Mouse (Mus musculus): ENCODE results near the gene Prr15. TPM values are rescaled to one million over a fixed set of nuclear protein-coding genes. Genes with fewer than 3 reads are reported as not detected.
A peak's percentile ranks its signal among the peaks of the same experiment; 100 is the strongest.

Prr15 gene
- polyA plus RNA-seq (2012; fragmentation: generic; extraction: Trizol) = 0.04 TPM
- long read RNA-seq, experiment 1, partial matches to known transcripts = 0 of 1 reads
- long read RNA-seq, experiment 1, other reads (novel, unspliced or antisense) = 1 of 1 reads
- long read RNA-seq, experiment 2 = 0 reads

- no peaks in the 10 kb centered on the region for H3K79me2 ChIP-seq (ENCODE audit: control insufficient read depth, insufficient read depth)
- no peak within 1 kb of the TSS for H3ac ChIP-seq (ENCODE audit: control insufficient read depth, insufficient read length, low read depth)
- TF ChIP-seq CEBPB (IDR thresholded peaks at IDR 0.05; ENCODE audit: low read depth) (no peak), FOSL1 (IDR thresholded peaks at IDR 0.05; ENCODE audit: insufficient read depth, low read length, poor library complexity, severe bottlenecking) (no peak), USF1 (IDR thresholded peaks at IDR 0.05; ENCODE audit: low read depth) (no peak), MYOG (IDR thresholded peaks at IDR 0.05; ENCODE audit: control insufficient read depth, extremely low read depth, insufficient read length) (no peak), CTCF (IDR thresholded peaks at IDR 0.05; ENCODE audit: control insufficient read depth, insufficient read depth, insufficient read length) (no peak), MYOD1 (IDR thresholded peaks at IDR 0.05; ENCODE audit: control insufficient read depth, insufficient read length, low read depth) (no peak), MAX (IDR thresholded peaks at IDR 0.05) (no peak)
- H3K36me3 ChIP-seq (ENCODE audit: control insufficient read depth, insufficient read depth) = no peaks in the 10 kb centered on the region
- H3K79me3 ChIP-seq (ENCODE audit: low read depth) = no peaks in the 10 kb centered on the region
- no peak within 1 kb of the TSS for H3K4me3 ChIP-seq (ENCODE audit: insufficient read depth, poor library complexity, severe bottlenecking)
- H3K27me3 ChIP-seq (ENCODE audit: control insufficient read depth, insufficient read depth, insufficient read length) = no peaks in the 10 kb centered on the region
Observed at GRCm38 (mm10) chr6:54325246-54325885, at the start of gene Prr15. TSS of gene Prr15 (plus strand) at chr6:54325835.

GRCm38 (mm10) chr6:54277234-54277633 lies 48.4 kb upstream of the Prr15 start:
- TF ChIP-seq FOSL1 (IDR thresholded peaks at IDR 0.05; ENCODE audit: insufficient read depth, low read length, poor library complexity, severe bottlenecking) (no peak), USF1 (IDR thresholded peaks at IDR 0.05; ENCODE audit: low read depth) (no peak), MYOD1 (IDR thresholded peaks at IDR 0.05; ENCODE audit: control insufficient read depth, insufficient read length, low read depth) (peak; percentile 2), MAX (IDR thresholded peaks at IDR 0.05) (no peak), CEBPB (IDR thresholded peaks at IDR 0.05; ENCODE audit: low read depth) (no peak)
- H3K36me3 ChIP-seq (ENCODE audit: control insufficient read depth, insufficient read depth) = no peaks in the 10 kb centered on the region
- no peaks in the 10 kb centered on the region for H3K27me3 ChIP-seq (ENCODE audit: control insufficient read depth, insufficient read depth, insufficient read length)
- H3K79me3 ChIP-seq (ENCODE audit: low read depth) = no peaks in the 10 kb centered on the region
- no peaks in the 10 kb centered on the region for H3K79me2 ChIP-seq (ENCODE audit: control insufficient read depth, insufficient read depth)
- no peak overlapping the region for H3K4me3 ChIP-seq (ENCODE audit: insufficient read depth, poor library complexity, severe bottlenecking)
- H3ac ChIP-seq (ENCODE audit: control insufficient read depth, insufficient read length, low read depth) = no peak overlapping the region

GRCm38 (mm10) chr6:54277828-54278227 lies 47.8 kb upstream of the Prr15 start:
- no peaks in the 10 kb centered on the region for H3K36me3 ChIP-seq (ENCODE audit: control insufficient read depth, insufficient read depth)
- H3K79me2 ChIP-seq (ENCODE audit: control insufficient read depth, insufficient read depth) = no peaks in the 10 kb centered on the region
- no peaks in the 10 kb centered on the region for H3K79me3 ChIP-seq (ENCODE audit: low read depth)
- no peaks in the 10 kb centered on the region for H3K27me3 ChIP-seq (ENCODE audit: control insufficient read depth, insufficient read depth, insufficient read length)
- peak overlapping the region; percentile 1 for H3ac ChIP-seq (ENCODE audit: control insufficient read depth, insufficient read length, low read depth)
- no peak overlapping the region for H3K4me3 ChIP-seq (ENCODE audit: insufficient read depth, poor library complexity, severe bottlenecking)
- TF ChIP-seq MYOD1 (IDR thresholded peaks at IDR 0.05; ENCODE audit: control insufficient read depth, insufficient read length, low read depth) (no peak), MAX (IDR thresholded peaks at IDR 0.05) (no peak), USF1 (IDR thresholded peaks at IDR 0.05; ENCODE audit: low read depth) (no peak), MYOG (IDR thresholded peaks at IDR 0.05; ENCODE audit: control insufficient read depth, extremely low read depth, insufficient read length) (no peak), CTCF (IDR thresholded peaks at IDR 0.05; ENCODE audit: control insufficient read depth, insufficient read depth, insufficient read length) (no peak), FOSL1 (IDR thresholded peaks at IDR 0.05; ENCODE audit: insufficient read depth, low read length, poor library complexity, severe bottlenecking) (no peak), CEBPB (IDR thresholded peaks at IDR 0.05; ENCODE audit: low read depth) (no peak)

GRCm38 (mm10) chr6:54278613-54279012 lies 47.0 kb upstream of the Prr15 start:
- H3K36me3 ChIP-seq (ENCODE audit: control insufficient read depth, insufficient read depth) = no peaks in the 10 kb centered on the region
- H3K4me3 ChIP-seq (ENCODE audit: insufficient read depth, poor library complexity, severe bottlenecking) = no peak overlapping the region
- peak; percentile 85 for TF ChIP-seq MYOD1 (IDR thresholded peaks at IDR 0.05; ENCODE audit: control insufficient read depth, insufficient read length, low read depth)
- TF ChIP-seq CTCF (IDR thresholded peaks at IDR 0.05; ENCODE audit: control insufficient read depth, insufficient read depth, insufficient read length) = no peak
- TF ChIP-seq CEBPB (IDR thresholded peaks at IDR 0.05; ENCODE audit: low read depth) = peak; percentile 82
- H3K27me3 ChIP-seq (ENCODE audit: control insufficient read depth, insufficient read depth, insufficient read length) = no peaks in the 10 kb centered on the region
- H3K79me2 ChIP-seq (ENCODE audit: control insufficient read depth, insufficient read depth) = no peaks in the 10 kb centered on the region
- H3K79me3 ChIP-seq (ENCODE audit: low read depth) = no peaks in the 10 kb centered on the region
- H3ac ChIP-seq (ENCODE audit: control insufficient read depth, insufficient read length, low read depth) = no peak overlapping the region

- peak overlapping the region; percentile 50 for H3ac ChIP-seq (ENCODE audit: control insufficient read depth, insufficient read length, low read depth)
- H3K79me3 ChIP-seq (ENCODE audit: low read depth) = no peaks in the 10 kb centered on the region
- no peak for TF ChIP-seq CTCF (IDR thresholded peaks at IDR 0.05; ENCODE audit: control insufficient read depth, insufficient read depth, insufficient read length)
- no peak for TF ChIP-seq MYOG (IDR thresholded peaks at IDR 0.05; ENCODE audit: control insufficient read depth, extremely low read depth, insufficient read length)
- no peak for TF ChIP-seq MAX (IDR thresholded peaks at IDR 0.05)
- no peak for TF ChIP-seq USF1 (IDR thresholded peaks at IDR 0.05; ENCODE audit: low read depth)
- TF ChIP-seq MYOD1 (IDR thresholded peaks at IDR 0.05; ENCODE audit: control insufficient read depth, insufficient read length, low read depth) = no peak
- no peak for TF ChIP-seq FOSL1 (IDR thresholded peaks at IDR 0.05; ENCODE audit: insufficient read depth, low read length, poor library complexity, severe bottlenecking)
- TF ChIP-seq CEBPB (IDR thresholded peaks at IDR 0.05; ENCODE audit: low read depth) = no peak
- no peak overlapping the region for H3K4me3 ChIP-seq (ENCODE audit: insufficient read depth, poor library complexity, severe bottlenecking)
- H3K79me2 ChIP-seq (ENCODE audit: control insufficient read depth, insufficient read depth) = no peaks in the 10 kb centered on the region
- H3K27me3 ChIP-seq (ENCODE audit: control insufficient read depth, insufficient read depth, insufficient read length) = no peaks in the 10 kb centered on the region
- no peaks in the 10 kb centered on the region for H3K36me3 ChIP-seq (ENCODE audit: control insufficient read depth, insufficient read depth)
Observed at GRCm38 (mm10) chr6:54279391-54279790, 46.2 kb upstream of the Prr15 start.

- Histone ChIP-seq H3ac (ENCODE audit: control insufficient read depth, insufficient read length, low read depth) (no peak overlapping the region), H3K79me2 (ENCODE audit: control insufficient read depth, insufficient read depth) (no peaks in the 10 kb centered on the region), H3K4me3 (ENCODE audit: insufficient read depth, poor library complexity, severe bottlenecking) (no peak overlapping the region), H3K36me3 (ENCODE audit: control insufficient read depth, insufficient read depth) (no peaks in the 10 kb centered on the region), H3K27me3 (ENCODE audit: control insufficient read depth, insufficient read depth, insufficient read length) (no peaks in the 10 kb centered on the region), H3K79me3 (ENCODE audit: low read depth) (no peaks in the 10 kb centered on the region)
- no peak for TF ChIP-seq USF1 (IDR thresholded peaks at IDR 0.05; ENCODE audit: low read depth)
- no peak for TF ChIP-seq FOSL1 (IDR thresholded peaks at IDR 0.05; ENCODE audit: insufficient read depth, low read length, poor library complexity, severe bottlenecking)
- TF ChIP-seq MAX (IDR thresholded peaks at IDR 0.05) = no peak
- TF ChIP-seq CTCF (IDR thresholded peaks at IDR 0.05; ENCODE audit: control insufficient read depth, insufficient read depth, insufficient read length) = no peak
- TF ChIP-seq MYOD1 (IDR thresholded peaks at IDR 0.05; ENCODE audit: control insufficient read depth, insufficient read length, low read depth) = no peak
- no peak for TF ChIP-seq MYOG (IDR thresholded peaks at IDR 0.05; ENCODE audit: control insufficient read depth, extremely low read depth, insufficient read length)
- no peak for TF ChIP-seq CEBPB (IDR thresholded peaks at IDR 0.05; ENCODE audit: low read depth)
Observed at GRCm38 (mm10) chr6:54280248-54280647, 45.4 kb upstream of the Prr15 start.

Measured in C2C12 (cell line).